Mouse (Mus musculus): Measurements from ENCODE around the gene Catsper1.

GRCm38 (mm10) chr19:5370932-5371331, 35.4 kb downstream of the Catsper1 start:
- TF ChIP-seq CTCF (IDR thresholded peaks at IDR 0.05; ENCODE audit: borderline replicate concordance, control insufficient read depth, extremely low read depth, insufficient read depth, low read length, poor library complexity) (no peak), POLR2A (IDR thresholded peaks at IDR 0.05; ENCODE audit: control insufficient read depth, extremely low read depth, insufficient read depth, low read length, poor library complexity) (no peak)

All from thymus, adult 2 months (tissue).